Mouse (Mus musculus): ENCODE data around the gene Pold3.

Pold3 gene

GRCm38 (mm10) chr7:100121376-100121789 is at the start of gene Pold3:
Gene Pold3 (minus strand): TSS chr7:100121565.
- DNase-seq (ENCODE audit: low spot score), result peak; percentile 99

- DNase-seq (ENCODE audit: low spot score), result no peak
These were observed 49.4 kb upstream of the Pold3 start for GRCm38 (mm10) chr7:100170756-100171155.

- no peak for DNase-seq (ENCODE audit: low spot score)
These were observed 47.3 kb upstream of the Pold3 start for GRCm38 (mm10) chr7:100168654-100169053.

- DNase-seq (ENCODE audit: low spot score), result no peak
These were observed 42.1 kb upstream of the Pold3 start for GRCm38 (mm10) chr7:100163506-100163905.

GRCm38 (mm10) chr7:100160006-100160405 is 38.6 kb upstream of the Pold3 start:
- no peak for DNase-seq (ENCODE audit: low spot score)

GRCm38 (mm10) chr7:100159105-100159841 is 37.9 kb upstream of the Pold3 start, which contains the start of gene Lipt2:
Gene Lipt2 (plus strand): TSS chr7:100159277.
- peak; percentile 93 for DNase-seq (ENCODE audit: low spot score)

- no peak for DNase-seq (ENCODE audit: low spot score)
These were observed 36.3 kb upstream of the Pold3 start for GRCm38 (mm10) chr7:100157669-100158068.

- no peak for DNase-seq (ENCODE audit: low spot score)
These were observed 29.3 kb upstream of the Pold3 start for GRCm38 (mm10) chr7:100150626-100151025.

GRCm38 (mm10) chr7:100150086-100150485 is 28.7 kb upstream of the Pold3 start:
- no peak for DNase-seq (ENCODE audit: low spot score)

- no peak for DNase-seq (ENCODE audit: low spot score)
These were observed 27.2 kb upstream of the Pold3 start for GRCm38 (mm10) chr7:100148586-100148985.

GRCm38 (mm10) chr7:100140591-100140990 is 19.2 kb upstream of the Pold3 start:
- no peak for DNase-seq (ENCODE audit: low spot score)

GRCm38 (mm10) chr7:100138075-100138474 is 16.7 kb upstream of the Pold3 start:
- no peak for DNase-seq (ENCODE audit: low spot score)

- no peak for DNase-seq (ENCODE audit: low spot score)
These were observed 15.7 kb upstream of the Pold3 start for GRCm38 (mm10) chr7:100137038-100137437.

GRCm38 (mm10) chr7:100132379-100132778 is 11.0 kb upstream of the Pold3 start:
- DNase-seq (ENCODE audit: low spot score), result no peak

- no peak for DNase-seq (ENCODE audit: low spot score)
These were observed 9.2 kb upstream of the Pold3 start for GRCm38 (mm10) chr7:100130592-100130991.

GRCm38 (mm10) chr7:100128262-100129041 is 7.1 kb upstream of the Pold3 start:
- DNase-seq (ENCODE audit: low spot score), result no peak

GRCm38 (mm10) chr7:100126514-100126913 is 5.1 kb upstream of the Pold3 start:
- DNase-seq (ENCODE audit: low spot score), result no peak

GRCm38 (mm10) chr7:100125166-100125565 is 3.8 kb upstream of the Pold3 start:
- no peak for DNase-seq (ENCODE audit: low spot score)

- peak; percentile 36 for DNase-seq (ENCODE audit: low spot score)
These were observed 2.8 kb upstream of the Pold3 start for GRCm38 (mm10) chr7:100124211-100124610.

GRCm38 (mm10) chr7:100123486-100123885 is 2.1 kb upstream of the Pold3 start:
- DNase-seq (ENCODE audit: low spot score), result peak; percentile 36

GRCm38 (mm10) chr7:100120791-100121261 is 539 bp downstream of the Pold3 start:
- peak; percentile 59 for DNase-seq (ENCODE audit: low spot score)

- no peak for DNase-seq (ENCODE audit: low spot score)
These were observed 7.1 kb downstream of the Pold3 start for GRCm38 (mm10) chr7:100114279-100114678.

- DNase-seq (ENCODE audit: low spot score), result no peak
These were observed 7.5 kb downstream of the Pold3 start for GRCm38 (mm10) chr7:100113821-100114220.
